Mouse (Mus musculus) left cerebral cortex, postnatal 4 days (tissue): ENCODE data around the gene Cav2. TPM values are rescaled to one million over a fixed set of nuclear protein-coding genes. Genes with fewer than 3 reads are reported as not detected.

Experiments used
- DNase-seq: peaks from one replicate; pipeline ENCODE4 v3.0.0-alpha.2; 2022
- intact Hi-C: fragments of 180-260 bp; cut with DNase I; formaldehyde crosslinking; loops from one replicate; pipeline ENCODE4 v1.15.1; 2025
- total RNA-seq, 2 experiments: library from RNA; stranded (reverse); gene quantifications; 2 replicates each; pipeline ENCODE4 v1.2.3; 2021

Cav2 gene
- total RNA-seq, 2 experiments from 2014 or later = 19.6 to 20.7 TPM

- intact Hi-C loops = loop anchor here (5.0 kb wide), 1 partner anchor 201 kb away; no protein-coding TSS in a partner anchor
- DNase-seq = no peak
Observed at GRCm38 (mm10) chr6:17308661-17309060, 27.7 kb downstream of the Cav2 start.

GRCm38 (mm10) chr6:17309260-17309659 lies 28.3 kb downstream of the Cav2 start:
- no peak for DNase-seq
- intact Hi-C loops = loop anchor here (5.0 kb wide), 1 partner anchor 202 kb away; no protein-coding TSS in a partner anchor

- intact Hi-C loops = no loop called here
- DNase-seq = no peak
Observed at GRCm38 (mm10) chr6:17314241-17314640, 33.3 kb downstream of the Cav2 start.

GRCm38 (mm10) chr6:17314659-17315616 lies 34.0 kb downstream of the Cav2 start:
- intact Hi-C loops = no loop called here
- DNase-seq = no peak

GRCm38 (mm10) chr6:17316294-17317166 lies 35.5 kb downstream of the Cav2 start:
- no peak for DNase-seq
- intact Hi-C loops = no loop called here

- no peak for DNase-seq
- intact Hi-C loops = no loop called here
Observed at GRCm38 (mm10) chr6:17317167-17317524, 36.2 kb downstream of the Cav2 start.

GRCm38 (mm10) chr6:17317944-17318343 lies 37.0 kb downstream of the Cav2 start:
- intact Hi-C loops = no loop called here
- no peak for DNase-seq

GRCm38 (mm10) chr6:17321976-17322375 lies 41.0 kb downstream of the Cav2 start:
- intact Hi-C loops = no loop called here
- DNase-seq = no peak

GRCm38 (mm10) chr6:17327216-17327615 lies 46.2 kb downstream of the Cav2 start:
- intact Hi-C loops = no loop called here
- DNase-seq = no peak

- no peak for DNase-seq
- intact Hi-C loops = no loop called here
Observed at GRCm38 (mm10) chr6:17329801-17330200, 48.8 kb downstream of the Cav2 start.

- DNase-seq = no peak
- intact Hi-C loops = no loop called here
Observed at GRCm38 (mm10) chr6:17337724-17338123, 56.7 kb downstream of the Cav2 start.

Other genes starting within 250 kb of the Cav2 start
- 10 to 100 TPM; 32.4 to 33.4 TPM for gene Tes, start 216.0 kb upstream of the Cav2 start, total RNA-seq
- gene Cav1, start 25.1 kb downstream of the Cav2 start, total RNA-seq = 10 to 100 TPM; 47.9 to 48.5 TPM
- gene Met, start 182.6 kb downstream of the Cav2 start, total RNA-seq = 10 to 100 TPM; 61.3 to 69.3 TPM